Mouse (Mus musculus) MEL (cell line): ENCODE measurements around the gene Vwc2. TPM values are rescaled to one million over a fixed set of nuclear protein-coding genes. Genes with fewer than 3 reads are reported as not detected.

ENCODE experiments used
- DNase-seq: peaks from one replicate; pipeline ENCODE4 v3.0.0; 2011; ENCODE audit warnings: low read depth, low spot score
- H3K27ac ChIP-seq: 2 replicates; pipeline ENCODE4 v1.5.1; 2012; ENCODE audit warnings: low read depth, mild to moderate bottlenecking, control low read depth, low read length, moderate library complexity; ENCODE audit not compliant: control insufficient read depth
- H3K27me3 ChIP-seq, 2 experiments: fragments of 150-350 bp in 1 of 2; sonication (generic) in 1 of 2; 2 replicates each; pipeline ENCODE4 v1.6.1; 2012; ENCODE audit warnings: low read length in 2 of 2, mild to moderate bottlenecking in 2 of 2, improper control_type of control experiment in 1 of 2, moderate library complexity in 1 of 2; ENCODE audit not compliant: insufficient read depth in 2 of 2, control insufficient read depth in 1 of 2
- H3K36me3 ChIP-seq, 2 experiments: 2 replicates each; pipeline ENCODE4 v1.6.1; 2012 to 2014; ENCODE audit warnings: low read length in 2 of 2, improper control_type of control experiment in 1 of 2, inconsistent platforms in 1 of 2, mild to moderate bottlenecking in 1 of 2; ENCODE audit not compliant: insufficient read depth in 2 of 2, control insufficient read depth in 1 of 2
- H3K4me1 ChIP-seq, 2 experiments: fragments of 150-350 bp in 1 of 2; sonication (generic) in 1 of 2; 2 replicates each; pipeline ENCODE4 v1.6.1; 2012; ENCODE audit warnings: low read length in 2 of 2, improper control_type of control experiment in 1 of 2, mild to moderate bottlenecking in 1 of 2; ENCODE audit not compliant: insufficient read depth in 2 of 2, control insufficient read depth in 1 of 2
- H3K4me3 ChIP-seq, 2 experiments: fragments of 150-350 bp in 1 of 2; sonication (generic) in 1 of 2; 2 replicates each; pipeline ENCODE4 v1.5.1; 2012; ENCODE audit warnings: low read depth in 2 of 2, low read length in 2 of 2, mild to moderate bottlenecking in 2 of 2, moderate library complexity in 2 of 2, control low read depth in 1 of 2, improper control_type of control experiment in 1 of 2; ENCODE audit not compliant: control insufficient read depth in 1 of 2, insufficient read depth in 1 of 2
- H3K79me2 ChIP-seq: 2 replicates; pipeline ENCODE4 v1.6.1; 2012; ENCODE audit warnings: mild to moderate bottlenecking, low read length, moderate library complexity; ENCODE audit not compliant: control insufficient read depth, poor library complexity, insufficient read depth
- H3K9ac ChIP-seq: 2 replicates; pipeline ENCODE4 v1.6.1; 2012; ENCODE audit warnings: low read depth, mild to moderate bottlenecking, control low read depth, low read length, moderate library complexity; ENCODE audit not compliant: control insufficient read depth, poor library complexity, severe bottlenecking
- H3K9me3 ChIP-seq: fragments of 150-350 bp; sonication (generic); replicated peaks from 2 replicates; pipeline ENCODE4 v1.6.1; 2012; ENCODE audit warnings: mild to moderate bottlenecking, low read length, improper control_type of control experiment, moderate library complexity; ENCODE audit not compliant: insufficient read depth
- BHLHE40 ChIP-seq: IDR thresholded peaks from 2 replicates; pipeline ENCODE4 v1.6.1; 2012; ENCODE audit warnings: low read depth, mild to moderate bottlenecking, inconsistent platforms, low read length, improper control_type of control experiment, borderline replicate concordance
- CHD1 ChIP-seq: IDR thresholded peaks from 2 replicates; pipeline ENCODE4 v1.6.1; 2012; ENCODE audit warnings: low read depth, mild to moderate bottlenecking, inconsistent platforms, low read length, improper control_type of control experiment
- CHD2 ChIP-seq: IDR thresholded peaks from 2 replicates; pipeline ENCODE4 v1.6.1; 2011; ENCODE audit warnings: low read length, improper control_type of control experiment
- CTCF ChIP-seq, 3 experiments: IDR thresholded peaks in 2 of 3; conservative IDR thresholded peaks in 1 of 3; 2 replicates each; pipeline ENCODE4 v1.5.1; 2011 to 2012; ENCODE audit warnings: low read length in 3 of 3, low read depth in 2 of 3, mild to moderate bottlenecking in 2 of 3, improper control_type of control experiment in 1 of 3, inconsistent platforms in 1 of 3, mixed read lengths in 1 of 3, moderate library complexity in 1 of 3; ENCODE audit not compliant: control insufficient read depth in 1 of 3, insufficient read depth in 1 of 3, poor library complexity in 1 of 3, severe bottlenecking in 1 of 3
- E2F4 ChIP-seq: IDR thresholded peaks from 2 replicates; pipeline ENCODE4 v1.6.1; 2011; ENCODE audit warnings: low read depth, low read length, improper control_type of control experiment, borderline replicate concordance
- EP300 ChIP-seq, 2 experiments: IDR thresholded peaks; 2 replicates each; pipeline ENCODE4 v1.6.1; 2011; ENCODE audit warnings: improper control_type of control experiment in 2 of 2, low read length in 2 of 2, low read depth in 1 of 2, mild to moderate bottlenecking in 1 of 2
- GATA1 ChIP-seq: IDR thresholded peaks from 2 replicates; pipeline ENCODE4 v1.6.1; 2011; ENCODE audit warnings: low read depth, low read length, improper control_type of control experiment
- HCFC1 ChIP-seq: IDR thresholded peaks from 2 replicates; pipeline ENCODE4 v1.6.1; 2012; ENCODE audit warnings: low read depth, mild to moderate bottlenecking, inconsistent platforms, low read length, improper control_type of control experiment, moderate library complexity
- KAT2A ChIP-seq: conservative IDR thresholded peaks from 2 replicates; pipeline ENCODE4 v1.6.1; 2012; ENCODE audit warnings: low read depth, low read length, improper control_type of control experiment, inconsistent platforms
- MAZ ChIP-seq: IDR thresholded peaks from 2 replicates; pipeline ENCODE4 v1.6.1; 2012; ENCODE audit warnings: low read depth, mild to moderate bottlenecking, inconsistent platforms, low read length, improper control_type of control experiment
- MEF2A ChIP-seq: IDR thresholded peaks from 2 replicates; pipeline ENCODE4 v1.6.1; 2014; ENCODE audit warnings: low read depth, mild to moderate bottlenecking, inconsistent platforms, low read length, improper control_type of control experiment; ENCODE audit not compliant: poor library complexity, insufficient replicate concordance, severe bottlenecking; ENCODE audit errors: extremely low read depth
- MXI1 ChIP-seq: IDR thresholded peaks from 2 replicates; pipeline ENCODE4 v1.6.1; 2011; ENCODE audit warnings: mild to moderate bottlenecking, low read depth, low read length, improper control_type of control experiment
- MYB ChIP-seq: IDR thresholded peaks from 2 replicates; pipeline ENCODE4 v1.6.1; 2011; ENCODE audit warnings: mild to moderate bottlenecking, low read depth, low read length, improper control_type of control experiment
- MYC ChIP-seq: IDR thresholded peaks from 2 replicates; pipeline ENCODE4 v1.6.1; 2011; ENCODE audit warnings: low read depth, mild to moderate bottlenecking, low read length, improper control_type of control experiment, moderate library complexity
- NELFE ChIP-seq: IDR thresholded peaks from 2 replicates; pipeline ENCODE4 v1.6.1; 2011; ENCODE audit warnings: low read depth, low read length, improper control_type of control experiment
- POLR2A ChIP-seq, 2 experiments: IDR thresholded peaks; 2 replicates each; pipeline ENCODE4 v1.6.1; 2011 to 2012; ENCODE audit warnings: low read length in 2 of 2, mild to moderate bottlenecking in 2 of 2, control low read depth in 1 of 2, improper control_type of control experiment in 1 of 2, low read depth in 1 of 2, moderate library complexity in 1 of 2; ENCODE audit not compliant: control insufficient read depth in 1 of 2, insufficient read depth in 1 of 2, poor library complexity in 1 of 2
- POLR2AphosphoS2 ChIP-seq: IDR thresholded peaks from 2 replicates; pipeline ENCODE4 v1.6.1; 2011; ENCODE audit warnings: low read length, improper control_type of control experiment
- POLR2AphosphoS5 ChIP-seq: IDR thresholded peaks from 2 replicates; pipeline ENCODE4 v1.6.1; 2012; ENCODE audit warnings: low read depth, borderline replicate concordance, mild to moderate bottlenecking, inconsistent platforms, low read length, moderate library complexity, mixed read lengths
- RAD21 ChIP-seq: IDR thresholded peaks from 2 replicates; pipeline ENCODE4 v1.6.1; 2011; ENCODE audit warnings: mild to moderate bottlenecking, low read depth, low read length, improper control_type of control experiment
- RCOR1 ChIP-seq: IDR thresholded peaks from 2 replicates; pipeline ENCODE4 v1.6.1; 2012; ENCODE audit warnings: low read depth, mild to moderate bottlenecking, inconsistent platforms, low read length, improper control_type of control experiment
- TBP ChIP-seq: IDR thresholded peaks from 2 replicates; pipeline ENCODE4 v1.8.0; 2011; ENCODE audit warnings: low read depth, low read length, improper control_type of control experiment
- TCF12 ChIP-seq: IDR thresholded peaks from 2 replicates; pipeline ENCODE4 v1.6.1; 2014; ENCODE audit warnings: low read depth, mild to moderate bottlenecking, inconsistent platforms, low read length, improper control_type of control experiment, moderate library complexity
- USF2 ChIP-seq, 2 experiments: IDR thresholded peaks; 2 replicates each; pipeline ENCODE4 v1.6.1; 2011 to 2012; ENCODE audit warnings: improper control_type of control experiment in 2 of 2, low read length in 2 of 2, borderline replicate concordance in 1 of 2, inconsistent platforms in 1 of 2, low read depth in 1 of 2, mild to moderate bottlenecking in 1 of 2; ENCODE audit not compliant: insufficient read depth in 1 of 2
- ZKSCAN1 ChIP-seq: IDR thresholded peaks from 2 replicates; pipeline ENCODE4 v1.6.1; 2012; ENCODE audit warnings: low read depth, mild to moderate bottlenecking, inconsistent platforms, low read length, improper control_type of control experiment, moderate library complexity
- ZMIZ1 ChIP-seq: IDR thresholded peaks from 2 replicates; pipeline ENCODE4 v1.6.1; 2012; ENCODE audit warnings: low read depth, mild to moderate bottlenecking, inconsistent platforms, low read length, improper control_type of control experiment, moderate library complexity
- ZNF384 ChIP-seq: IDR thresholded peaks from 2 replicates; pipeline ENCODE4 v1.6.1; 2012; ENCODE audit warnings: low read depth, mild to moderate bottlenecking, inconsistent platforms, low read length, improper control_type of control experiment
- polyA plus RNA-seq, 2 experiments: library from polyadenylated mRNA; stranded (reverse) in 1 of 2; unstranded in 1 of 2; fragments of >175 nt in 1 of 2; fragments of >200 nt in 1 of 2; gene quantifications; 2 replicates each; pipeline versions ENCODE4 v1.2.1 to v1.2.4; 2012; ENCODE audit warnings: low replicate concordance in 2 of 2, low read depth in 1 of 2; ENCODE audit not compliant: insufficient read length in 2 of 2, insufficient read depth in 1 of 2, missing spikeins in 1 of 2
- total RNA-seq: library from RNA; depleted of rRNA; stranded (reverse); fragments of 300-350 nt; gene quantifications from 2 replicates; pipeline ENCODE4 v1.2.3, GENCODE M21; 2012

Vwc2 gene
- total and polyA plus RNA-seq, 3 experiments = not detected

- no peak overlapping the region for H3K27ac ChIP-seq
These were observed 16.4 kb upstream of the Vwc2 start for GRCm38 (mm10) chr11:11097606-11098005.

GRCm38 (mm10) chr11:11098282-11098681, 15.7 kb upstream of the Vwc2 start:
- H3K27ac ChIP-seq = no peak overlapping the region
- DNase-seq = no peak
- no peaks in the 10 kb centered on the region for H3K36me3 ChIP-seq
- H3K9ac ChIP-seq = no peak overlapping the region
- H3K79me2 ChIP-seq = no peaks in the 10 kb centered on the region
- TF ChIP-seq BHLHE40 (no peak), RCOR1 (no peak), TBP (no peak), MYB (no peak), ZNF384 (no peak), NELFE (no peak), KAT2A (no peak), CHD1 (no peak), MAZ (no peak), GATA1 (no peak), CTCF (IDR thresholded peaks at IDR 0.05 in 2 of 3, conservative IDR thresholded peaks at IDR 0.05 in 1 of 3; ENCODE audit: control insufficient read depth in 1 of 3, insufficient read depth in 1 of 3, low read depth in 2 of 3, low read length in 3 of 3, poor library complexity in 1 of 3, severe bottlenecking in 1 of 3) (no peak), RAD21 (no peak), EP300 (IDR thresholded peaks at IDR 0.05; ENCODE audit: low read depth in 1 of 2, low read length in 2 of 2) (no peak), POLR2A (IDR thresholded peaks at IDR 0.05; ENCODE audit: control insufficient read depth in 1 of 2, insufficient read depth in 1 of 2, low read depth in 1 of 2, low read length in 2 of 2, poor library complexity in 1 of 2) (no peak), HCFC1 (no peak), ZKSCAN1 (no peak)
- no peaks in the 10 kb centered on the region for H3K4me1 ChIP-seq
- H3K4me3 ChIP-seq = no peak overlapping the region
- H3K27me3 ChIP-seq = no peaks in the 10 kb centered on the region
- H3K9me3 ChIP-seq = no peaks in the 10 kb centered on the region

More at GRCm38 (mm10) chr11:11097606-11098005, 16.4 kb upstream of the Vwc2 start:
- no peak for TF ChIP-seq POLR2AphosphoS5
- no peak for TF ChIP-seq POLR2AphosphoS2
- no peak for TF ChIP-seq TCF12
- no peak for TF ChIP-seq USF2 (IDR thresholded peaks at IDR 0.05; ENCODE audit: borderline replicate concordance in 1 of 2, insufficient read depth in 1 of 2, low read depth in 1 of 2, low read length in 2 of 2)
- no peak for TF ChIP-seq ZKSCAN1
- TF ChIP-seq HCFC1 = no peak
- no peak for TF ChIP-seq KAT2A
- no peak for TF ChIP-seq ZMIZ1
- no peak for TF ChIP-seq TBP
- no peak for TF ChIP-seq RCOR1
- TF ChIP-seq MYC = no peak
- TF ChIP-seq MEF2A = no peak
- TF ChIP-seq MAZ = no peak
- no peak for TF ChIP-seq E2F4
- no peak for TF ChIP-seq MXI1
- no peak for TF ChIP-seq CHD2
- no peak for TF ChIP-seq NELFE
- Histone ChIP-seq H3K79me2 (no peaks in the 10 kb centered on the region), H3K4me3 (no peak overlapping the region), H3K9ac (no peak overlapping the region), H3K9me3 (no peaks in the 10 kb centered on the region), H3K27me3 (no peaks in the 10 kb centered on the region), H3K4me1 (no peaks in the 10 kb centered on the region), H3K36me3 (no peaks in the 10 kb centered on the region)
- no peak for DNase-seq
